Mouse (Mus musculus) lung, postnatal 25 days (tissue): ENCODE results near the gene Gm9.
"Not testable (repeated sequence)": the region's sequence is repeated elsewhere in the genome, so short reads cannot be mapped to it uniquely, and the experiment has no call there.

ENCODE experiments used
- DNase-seq: peaks from one replicate; pipeline ENCODE4 v3.0.0; 2022; ENCODE audit warnings: low spot score

Gene Gm9

GRCm38 (mm10) chrX:37210941-37211340 is at the start of gene Gm9:
TSS of gene Gm9 (minus strand) at chrX:37211041.
- DNase-seq = no peak

GRCm38 (mm10) chrX:37249619-37250018 is 38.8 kb upstream of the Gm9 start, which contains the start of gene Rhox3a:
TSS of gene Rhox3a (plus strand) at chrX:37249919.
- DNase-seq = not testable (repeated sequence)

GRCm38 (mm10) chrX:37244676-37245075 is 33.8 kb upstream of the Gm9 start, which contains the start of gene Rhox2a:
TSS of gene Rhox2a (plus strand) at chrX:37244976.
- not testable (repeated sequence) for DNase-seq

GRCm38 (mm10) chrX:37222158-37222557 is 11.3 kb upstream of the Gm9 start, which contains the start of gene Rhox1:
TSS of gene Rhox1 (minus strand) at chrX:37222258.
- not testable (repeated sequence) for DNase-seq

GRCm38 (mm10) chrX:37198676-37199075 is 12.2 kb downstream of the Gm9 start:
- no peak for DNase-seq

- no peak for DNase-seq
These were observed 19.0 kb downstream of the Gm9 start for GRCm38 (mm10) chrX:37191744-37192379.

- peak; percentile 82 for DNase-seq
These were observed 19.6 kb downstream of the Gm9 start, which contains the start of the genes Ndufa1 and Rnf113a1 for GRCm38 (mm10) chrX:37191105-37191743. TSS of gene Ndufa1 (minus strand) at chrX:37191163. TSS of gene Rnf113a1 (plus strand) at chrX:37191245.

- DNase-seq = no peak
These were observed 20.1 kb downstream of the Gm9 start for GRCm38 (mm10) chrX:37190755-37191104.

GRCm38 (mm10) chrX:37184401-37184800 is 26.4 kb downstream of the Gm9 start:
- DNase-seq = not testable (repeated sequence)

GRCm38 (mm10) chrX:37168742-37169141 is 42.1 kb downstream of the Gm9 start, which contains the start of gene Akap14:
TSS of gene Akap14 (minus strand) at chrX:37168842.
- DNase-seq = no peak

- peak; percentile 54 for DNase-seq
These were observed 43.8 kb downstream of the Gm9 start for GRCm38 (mm10) chrX:37167085-37167484.

- DNase-seq = no peak
These were observed 47.7 kb downstream of the Gm9 start for GRCm38 (mm10) chrX:37163115-37163514.

- DNase-seq = no peak
These were observed 49.7 kb downstream of the Gm9 start for GRCm38 (mm10) chrX:37161169-37161568.
